Mouse (Mus musculus) mesoderm, embryonic 11.5 days (tissue): ENCODE data around the gene Aftph.
"Not testable (repeated sequence)": the region's sequence is repeated elsewhere in the genome, so short reads cannot be mapped to it uniquely, and the experiment has no call there.

ENCODE experiments used
- DNase-seq: peaks from one replicate; pipeline ENCODE4 v3.0.0-alpha.2; 2012; ENCODE audit warnings: low read depth, low spot score

The Aftph gene

DNA sequence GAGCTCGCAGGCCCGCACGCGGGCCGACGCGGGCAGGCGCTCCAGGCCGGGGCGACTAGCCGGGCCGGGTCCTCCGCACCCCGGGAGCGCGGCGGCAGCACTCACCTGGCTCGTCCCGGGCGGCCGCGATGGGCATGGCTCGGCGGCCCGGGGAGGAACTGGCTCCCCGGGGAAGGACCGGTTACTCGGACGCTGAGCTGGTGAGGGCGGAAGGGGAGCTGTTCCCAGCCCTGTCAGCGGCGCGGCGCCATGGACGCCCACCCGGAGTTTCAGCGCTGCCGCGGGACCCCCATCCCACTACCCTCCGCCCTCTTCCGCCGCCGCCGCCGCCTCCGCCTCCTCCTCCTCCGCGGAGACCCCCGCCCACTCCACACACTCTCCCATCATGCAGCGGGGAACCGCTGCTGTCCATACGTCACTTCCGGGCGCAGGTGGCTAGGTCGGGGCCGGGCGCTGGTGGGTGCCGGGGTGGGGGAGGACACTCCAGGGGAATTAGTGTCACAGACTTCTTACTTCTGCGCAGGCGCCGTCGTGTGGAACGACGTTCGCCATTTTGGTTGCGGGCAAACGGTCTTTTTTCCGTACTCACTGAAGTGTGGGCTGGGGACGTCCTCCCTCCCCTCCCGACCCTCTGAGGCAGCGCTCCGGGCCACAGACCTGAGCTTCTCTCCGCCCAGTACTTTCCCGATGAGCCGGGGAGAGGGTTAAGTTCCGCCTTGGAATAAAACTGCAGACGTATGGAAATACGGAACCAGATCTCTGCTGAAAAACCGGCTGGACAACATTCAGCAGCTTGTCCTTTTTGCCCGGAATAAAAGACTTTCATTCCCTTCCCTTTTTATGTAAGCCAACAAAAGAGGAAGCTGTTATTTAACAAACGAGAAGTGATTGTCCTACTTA is at the start of gene Aftph:
TSS of gene Aftph (minus strand) at position 389 of the 900 bp plus-strand sequence.
- DNase-seq: peak; percentile 99

DNA sequence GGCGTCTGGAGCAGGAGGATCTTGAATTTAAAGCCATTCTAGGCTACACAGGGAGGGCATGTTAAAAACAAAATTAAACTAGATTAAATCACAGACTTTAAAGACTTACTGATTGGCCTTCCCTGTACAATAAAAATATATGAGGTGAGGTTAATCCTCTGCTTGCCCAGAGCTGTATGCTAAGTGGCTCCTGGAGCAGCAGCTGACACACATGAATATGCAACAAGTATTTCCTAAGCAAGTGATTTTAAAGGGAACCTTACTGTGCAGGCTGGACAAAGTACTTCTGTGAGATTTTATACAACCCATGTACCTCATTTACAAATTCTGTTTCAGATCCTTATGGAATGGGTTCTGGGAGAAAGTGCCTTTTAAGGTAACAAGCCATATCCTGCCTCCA is 47.6 kb upstream of the Aftph start:
- no peak for DNase-seq

DNA sequence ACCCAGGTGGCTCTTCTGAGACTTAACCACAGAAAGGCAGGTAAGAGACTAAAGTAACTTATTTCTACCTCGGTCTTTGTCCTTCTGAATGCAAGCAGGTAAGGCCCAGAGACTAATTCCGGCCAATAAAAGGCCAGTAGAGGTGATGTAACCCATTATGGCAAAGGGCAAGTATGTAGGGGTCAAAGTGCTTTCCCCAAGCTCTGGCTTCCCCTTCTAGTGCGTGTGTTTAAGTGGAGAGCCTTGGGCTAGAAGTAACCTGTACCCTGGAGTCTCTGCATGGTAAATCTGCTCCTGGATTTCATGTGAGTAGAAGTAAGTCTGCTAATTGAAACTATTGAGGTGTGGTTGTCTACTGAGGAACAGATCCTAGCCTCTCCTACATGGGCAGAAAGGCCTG is 46.7 kb upstream of the Aftph start:
- DNase-seq: no peak

GRCm38 (mm10) chr11:20786191-20786590 is 44.8 kb upstream of the Aftph start:
- no peak for DNase-seq

DNA sequence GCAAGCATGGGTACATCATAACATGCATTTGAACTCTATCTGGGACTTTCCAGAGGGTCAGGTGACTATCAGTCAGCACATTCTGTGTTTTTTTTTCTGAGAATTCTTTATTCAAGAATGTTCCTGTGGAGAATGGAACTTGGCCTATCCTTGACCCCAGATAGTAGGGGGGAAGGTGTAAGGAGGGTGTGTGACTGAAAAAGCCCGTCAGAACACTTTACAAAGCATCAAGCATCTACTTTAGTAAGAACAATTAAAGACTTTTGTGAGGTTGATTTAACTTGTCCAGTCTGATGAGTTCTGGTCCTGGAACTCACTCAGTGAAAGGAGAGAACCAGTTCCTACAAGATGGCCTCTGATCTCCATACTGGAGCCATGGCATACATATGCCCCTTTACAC is 43.8 kb upstream of the Aftph start:
- DNase-seq: no peak

DNA sequence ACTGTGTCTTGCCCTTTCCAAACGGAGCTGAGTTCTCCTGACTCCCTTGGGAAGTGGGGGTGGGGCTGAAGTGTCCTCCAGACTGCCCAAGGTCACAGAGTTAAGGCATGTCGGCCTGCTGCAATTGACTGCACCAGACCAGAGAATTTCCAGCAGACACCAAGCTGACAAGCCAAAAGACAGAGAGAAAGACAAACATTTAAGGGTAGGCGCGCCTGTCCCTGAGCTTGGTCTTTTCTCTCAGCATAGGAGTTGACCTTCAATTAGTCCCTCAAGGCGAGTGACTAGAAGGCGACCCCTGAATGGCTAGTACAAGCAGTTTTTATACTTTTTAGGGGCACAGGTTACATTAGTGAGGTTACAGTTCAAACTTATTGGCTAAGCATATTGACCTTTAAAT is 43.4 kb upstream of the Aftph start:
- DNase-seq: no peak

DNA sequence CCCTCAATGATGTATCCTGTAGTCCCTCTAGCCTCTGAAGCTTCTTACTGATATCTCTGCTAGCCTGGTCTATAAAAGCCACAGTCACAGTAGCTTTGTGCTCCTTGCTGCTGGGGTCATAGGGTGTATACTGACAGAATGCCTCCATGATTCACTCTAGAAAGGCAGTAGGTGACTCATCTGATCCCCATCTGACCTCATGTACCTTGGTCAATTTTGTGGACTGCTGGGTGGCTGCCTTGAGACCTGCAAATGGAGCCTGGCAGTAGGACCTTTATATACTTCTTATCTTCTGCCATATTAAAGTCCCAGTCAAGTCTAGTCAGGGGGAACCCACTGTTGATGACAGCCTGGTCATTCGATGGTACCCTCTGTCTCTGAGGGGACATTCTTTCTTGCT is 42.1 kb upstream of the Aftph start:
- DNase-seq: no peak

- DNase-seq: no peak
These were observed 41.2 kb upstream of the Aftph start for GRCm38 (mm10) chr11:20782620-20783019.

DNA sequence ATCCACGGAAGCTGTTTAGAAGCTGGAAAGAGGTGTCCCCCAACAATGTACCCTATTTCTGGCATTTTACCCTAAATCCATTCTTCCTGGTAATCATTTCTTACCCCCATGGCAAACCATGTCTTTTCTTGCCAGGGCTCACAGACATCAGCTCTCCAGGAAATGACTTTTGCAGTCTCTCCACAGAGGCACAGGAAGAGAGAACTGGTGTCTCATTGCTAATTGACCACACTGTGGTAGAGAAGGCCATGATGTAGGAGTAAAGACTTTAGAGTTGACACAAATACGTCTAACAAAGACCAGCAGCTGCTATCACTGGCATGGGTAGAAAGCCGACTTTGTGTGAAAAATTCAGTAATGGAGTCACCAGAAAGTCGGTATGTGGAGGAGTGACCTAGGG is 38.9 kb upstream of the Aftph start:
- DNase-seq: no peak

- DNase-seq: no peak
These were observed 37.6 kb upstream of the Aftph start for GRCm38 (mm10) chr11:20778861-20779563.

DNA sequence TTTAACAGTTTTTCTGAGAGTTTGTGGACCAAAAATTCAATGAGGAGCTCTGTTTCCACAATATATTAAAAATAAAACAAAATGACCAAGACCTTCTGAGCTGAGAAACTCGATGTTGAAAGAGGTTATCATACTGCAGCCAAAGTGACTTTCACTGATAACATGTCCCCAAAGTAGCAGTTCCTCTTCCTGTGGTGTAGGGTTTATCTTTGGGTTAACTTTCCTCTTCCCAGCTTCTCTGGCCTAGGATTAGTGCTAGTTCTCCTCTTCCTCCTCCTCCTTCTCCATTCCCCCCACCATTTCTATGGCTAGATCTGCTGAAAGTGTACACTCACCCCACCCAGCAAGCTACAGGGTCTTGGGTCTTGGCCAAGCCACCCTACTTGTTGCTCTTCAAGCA is 36.9 kb upstream of the Aftph start:
- no peak for DNase-seq

GRCm38 (mm10) chr11:20776668-20777067 is 35.3 kb upstream of the Aftph start:
- no peak for DNase-seq

DNA sequence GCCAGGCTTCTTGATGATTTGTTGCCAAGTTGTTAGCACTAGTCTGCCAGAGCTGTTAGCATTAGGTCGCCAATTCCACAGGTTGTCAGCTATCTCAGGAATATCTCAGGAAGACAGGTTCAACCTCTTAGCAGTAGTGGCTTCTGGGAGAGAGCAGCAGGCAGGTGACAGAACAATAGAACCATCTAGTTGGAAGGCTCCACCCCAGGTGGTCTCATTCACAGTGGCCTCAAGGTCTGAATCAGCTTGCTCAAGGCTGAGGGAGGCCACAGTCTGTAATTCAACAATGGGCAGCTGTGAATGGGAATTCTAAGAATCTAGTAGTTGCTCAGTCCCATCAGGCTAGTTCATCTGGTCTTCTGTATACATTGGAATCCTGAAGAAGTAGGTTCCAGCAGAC is 31.3 kb upstream of the Aftph start:
- no peak for DNase-seq

DNA sequence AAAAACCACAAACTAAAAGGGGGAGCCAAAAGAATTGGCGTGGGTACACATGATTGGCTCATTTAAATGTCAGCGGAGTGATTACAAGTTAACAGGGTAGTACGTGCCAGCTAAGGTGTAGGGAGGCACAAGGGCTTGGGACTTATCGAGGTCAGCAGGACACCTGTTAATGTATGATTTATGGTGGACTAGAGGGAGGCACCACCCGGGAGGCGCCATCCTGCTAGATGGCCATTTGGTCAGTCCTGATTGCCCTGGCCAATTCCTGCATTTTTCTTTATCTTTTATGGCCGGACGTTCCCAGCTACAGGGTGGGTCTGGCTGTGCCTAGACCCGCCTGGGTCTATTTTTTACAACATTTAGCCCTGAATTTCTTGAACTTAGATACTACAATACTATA is 30.4 kb upstream of the Aftph start:
- not testable (repeated sequence) for DNase-seq

- not testable (repeated sequence) for DNase-seq
These were observed 20.6 kb upstream of the Aftph start for GRCm38 (mm10) chr11:20761984-20762383.

DNA sequence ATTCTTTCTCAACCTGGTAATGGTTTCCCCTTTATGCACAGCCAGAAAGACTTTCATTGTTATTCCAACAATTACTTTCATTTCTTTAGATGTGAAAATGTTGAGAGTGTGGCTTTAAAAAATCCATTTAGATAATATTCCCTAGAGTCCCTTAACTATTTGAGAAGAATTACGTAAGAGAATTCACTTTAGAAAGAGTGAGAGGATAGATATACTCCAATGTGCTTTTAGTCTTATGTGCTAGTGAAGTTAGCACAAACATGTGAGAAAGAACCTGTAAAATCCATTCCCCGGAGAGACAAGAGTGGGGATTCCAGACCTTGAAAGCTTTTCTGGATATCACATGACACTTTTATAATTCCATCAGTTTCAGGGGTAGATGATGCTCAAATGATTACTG is 9.2 kb upstream of the Aftph start:
- DNase-seq: no peak

DNA sequence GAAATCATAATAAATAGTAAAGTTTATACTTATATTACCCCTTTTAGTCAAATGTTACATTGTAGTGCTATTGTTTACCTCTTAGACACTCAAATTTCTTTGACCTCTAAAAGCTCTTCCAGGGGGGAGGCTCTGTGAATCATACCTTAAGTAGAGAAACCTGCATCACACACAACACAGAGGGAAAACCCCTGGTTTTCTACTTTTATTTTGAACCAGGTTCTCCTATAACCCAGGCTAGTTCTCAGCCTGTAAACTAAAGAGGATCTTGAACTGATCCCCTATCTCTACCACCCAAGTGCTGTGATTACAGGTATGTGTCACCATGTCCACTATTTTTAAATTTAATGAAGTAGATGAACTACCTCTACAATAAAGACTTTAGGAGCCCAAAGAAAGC is 2.0 kb upstream of the Aftph start:
- DNase-seq: no peak

DNA sequence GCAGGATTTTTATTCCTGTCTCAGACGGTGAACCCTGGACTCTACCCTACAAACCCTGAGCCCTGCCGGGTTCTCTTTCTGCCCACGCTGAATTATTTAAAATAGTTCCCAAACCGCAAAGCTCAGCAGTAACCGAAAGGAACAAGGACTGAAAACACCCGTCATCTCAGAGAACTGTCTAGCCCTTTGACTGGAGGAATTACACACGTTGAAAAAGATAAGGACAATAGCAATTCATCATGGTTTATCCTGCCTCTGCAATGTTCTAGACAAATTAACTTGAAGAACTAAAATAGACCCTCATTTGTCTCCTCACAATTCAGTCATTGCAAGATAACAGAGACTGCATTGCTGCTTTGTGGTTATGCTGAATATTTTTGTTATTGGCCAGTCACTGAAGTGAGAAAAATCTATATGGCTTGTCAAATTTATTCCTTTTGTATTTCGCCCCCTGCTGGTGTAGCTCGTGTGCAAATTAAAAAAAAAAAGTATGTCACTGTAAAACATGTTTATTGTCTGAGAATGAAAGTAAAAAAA is 1.0 kb upstream of the Aftph start:
- DNase-seq: peak; percentile 70

DNA sequence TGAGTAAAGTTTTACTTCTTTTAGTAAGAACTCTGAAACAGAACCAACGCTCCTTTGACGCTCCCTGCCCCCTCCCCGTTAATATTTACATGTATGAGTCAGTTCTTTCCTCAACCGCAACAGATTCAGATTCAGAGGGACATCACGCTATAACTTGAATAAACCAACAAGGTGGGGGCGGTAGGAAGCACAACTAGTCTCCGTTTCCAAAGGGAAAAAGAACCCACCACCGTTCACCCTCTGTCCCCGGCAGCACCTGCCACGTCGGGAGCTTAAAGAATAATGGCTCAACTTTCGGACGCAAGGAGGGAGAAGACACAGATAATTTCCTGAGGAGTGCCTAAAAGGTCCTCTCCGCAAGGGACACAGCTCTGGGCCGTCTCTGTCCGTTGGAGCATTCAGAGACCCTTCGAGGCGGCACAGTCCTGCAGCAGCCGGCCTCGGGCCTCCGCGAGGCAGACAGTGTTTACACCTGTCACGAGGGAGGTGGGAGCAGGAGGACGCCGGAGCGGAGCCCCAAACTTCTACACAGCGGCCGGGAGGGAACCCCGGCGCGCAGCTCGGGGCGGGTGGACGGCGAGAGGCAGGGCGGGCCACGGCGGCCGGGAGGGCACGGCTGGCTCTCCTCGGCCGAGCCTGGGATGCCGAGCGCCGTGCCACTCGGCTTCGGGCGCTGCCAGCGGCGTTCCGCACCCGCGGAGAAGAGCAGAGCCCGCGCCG is 748 bp downstream of the Aftph start:
- DNase-seq: peak; percentile 48

GRCm38 (mm10) chr11:20734066-20734465 is 7.3 kb downstream of the Aftph start:
- no peak for DNase-seq

- no peak for DNase-seq
These were observed 7.8 kb downstream of the Aftph start for GRCm38 (mm10) chr11:20733486-20734030.

GRCm38 (mm10) chr11:20729403-20729802 is 12.0 kb downstream of the Aftph start:
- no peak for DNase-seq
